Mouse (Mus musculus) ES-Bruce4 (cell line): ENCODE data around the gene Prickle2.

Experiments used
- CTCF ChIP-seq: IDR thresholded peaks from one replicate; pipeline ENCODE4 v1.8.1; 2011; ENCODE audit warnings: low read depth, low read length
- POLR2A ChIP-seq: IDR thresholded peaks from one replicate; pipeline ENCODE4 v1.8.1; 2011; ENCODE audit warnings: low read length; ENCODE audit not compliant: insufficient read depth

GRCm38 (mm10) chr6:92663885-92664284 lies 42.1 kb downstream of the Prickle2 start:
- TF ChIP-seq CTCF (no peak), POLR2A (no peak)
